Mouse (Mus musculus): ENCODE data around the gene Slc26a3.

Gene Slc26a3

GRCm38 (mm10) chr12:31390571-31390970 is at the start of gene Slc26a3:
Gene Slc26a3, plus strand, starts transcription at chr12:31390871.
- DNase-seq (ENCODE audit: low spot score) = no peak

GRCm38 (mm10) chr12:31350191-31350943 is 40.3 kb upstream of the Slc26a3 start:
- no peak for DNase-seq (ENCODE audit: low spot score)

GRCm38 (mm10) chr12:31350944-31351928 is 39.4 kb upstream of the Slc26a3 start, which contains the start of gene Dld:
Gene Dld, minus strand, starts transcription at chr12:31351453.
- DNase-seq (ENCODE audit: low spot score) = peak; percentile 95

GRCm38 (mm10) chr12:31366428-31366827 is 24.2 kb upstream of the Slc26a3 start:
- DNase-seq (ENCODE audit: low spot score) = no peak

DNA sequence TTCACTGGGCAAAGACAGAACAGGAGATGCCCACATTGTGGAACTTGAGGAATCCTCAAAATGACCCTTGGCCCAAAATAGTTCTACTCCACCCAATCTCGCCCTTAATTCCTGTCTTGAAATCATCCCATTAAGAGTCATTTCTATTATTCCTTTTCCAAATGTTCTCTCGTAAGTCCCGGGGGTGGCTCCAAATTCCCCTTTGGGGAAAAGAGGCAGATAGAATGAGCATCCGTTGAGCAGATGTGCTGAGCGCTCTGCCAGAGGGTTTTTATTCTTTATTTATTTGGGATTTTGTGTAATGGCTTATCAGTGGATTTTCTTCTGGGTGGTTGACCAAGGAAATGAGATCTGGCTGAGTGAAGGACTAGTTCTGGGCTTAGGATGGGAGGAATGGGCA is 22.9 kb upstream of the Slc26a3 start:
- DNase-seq (ENCODE audit: low spot score) = no peak

DNA sequence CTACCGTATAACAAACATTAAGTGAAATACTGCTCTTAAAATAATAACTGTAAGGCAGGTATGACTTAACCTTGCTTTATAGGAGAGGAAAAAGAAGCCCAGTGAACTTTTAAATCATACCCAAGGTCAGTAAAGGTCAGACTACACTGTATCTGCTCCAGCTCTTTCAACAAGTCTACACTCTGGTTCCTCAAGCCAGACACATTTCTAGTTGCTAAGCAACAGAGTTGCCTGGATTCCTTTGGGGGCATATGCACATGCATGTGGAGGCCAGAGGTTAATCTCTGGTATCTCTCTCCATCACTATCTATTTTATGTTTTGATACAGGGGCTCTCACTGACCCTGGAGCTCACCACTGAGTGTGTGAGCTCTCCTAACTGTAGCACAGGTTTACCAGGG is 21.6 kb upstream of the Slc26a3 start:
- no peak for DNase-seq (ENCODE audit: low spot score)

GRCm38 (mm10) chr12:31369656-31370055 is 21.0 kb upstream of the Slc26a3 start:
- DNase-seq (ENCODE audit: low spot score) = no peak

DNA sequence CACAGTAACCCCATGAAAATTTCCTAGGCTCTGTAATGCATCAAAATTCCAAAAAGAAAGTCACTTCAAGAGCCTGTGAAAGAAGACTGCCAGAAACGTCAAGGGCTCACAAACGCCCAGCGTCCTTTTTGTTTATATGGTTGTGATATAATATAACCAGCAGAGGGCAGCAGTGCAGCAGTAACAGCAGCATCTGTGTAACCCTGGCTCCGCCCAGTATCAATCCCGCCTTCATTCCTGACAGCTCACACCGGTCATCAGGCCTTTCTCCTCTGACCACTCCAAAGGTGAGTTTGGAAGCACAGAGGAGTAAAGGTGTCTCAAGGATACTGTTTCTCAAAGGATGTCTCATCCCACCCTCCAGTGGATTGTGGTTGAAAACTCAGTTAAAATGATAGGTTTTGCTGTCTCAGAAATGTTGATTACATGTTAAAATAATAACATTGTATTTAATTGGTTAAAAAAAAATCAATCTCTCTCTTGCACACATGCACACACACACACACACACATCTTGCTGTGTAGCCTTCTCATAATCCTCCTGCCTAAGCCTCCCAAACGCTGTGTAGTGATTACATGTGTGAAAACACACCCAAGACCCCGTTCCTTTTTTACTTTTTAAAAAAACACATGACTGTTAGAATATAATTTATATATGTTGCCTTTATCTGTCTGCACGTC is 15.9 kb upstream of the Slc26a3 start:
- peak; percentile 17 for DNase-seq (ENCODE audit: low spot score)

DNA sequence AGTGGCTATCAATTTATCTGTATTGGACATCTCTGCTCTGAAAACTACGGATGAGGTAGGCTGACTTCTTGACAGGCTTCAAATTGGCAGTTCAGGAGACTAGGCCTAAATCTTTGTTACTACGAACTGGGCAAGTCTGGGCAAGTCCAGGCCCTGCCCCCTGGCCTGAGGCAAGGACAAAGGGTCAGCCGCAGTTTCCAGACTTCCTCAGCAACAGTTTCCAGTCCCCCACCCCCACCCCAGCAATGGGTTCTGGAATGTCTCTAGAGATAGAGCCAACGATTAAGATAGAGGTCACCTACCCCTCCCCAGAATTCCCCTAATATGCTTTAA is 15.4 kb upstream of the Slc26a3 start:
- no peak for DNase-seq (ENCODE audit: low spot score)

GRCm38 (mm10) chr12:31376326-31376950 is 14.2 kb upstream of the Slc26a3 start:
- DNase-seq (ENCODE audit: low spot score) = no peak

- DNase-seq (ENCODE audit: low spot score) = no peak
Observed at GRCm38 (mm10) chr12:31377241-31377640, 13.4 kb upstream of the Slc26a3 start.

- DNase-seq (ENCODE audit: low spot score) = no peak
Observed at GRCm38 (mm10) chr12:31380878-31381277, 9.8 kb upstream of the Slc26a3 start.

- peak; percentile 16 for DNase-seq (ENCODE audit: low spot score)
Observed at GRCm38 (mm10) chr12:31382451-31382850, 8.2 kb upstream of the Slc26a3 start.

DNA sequence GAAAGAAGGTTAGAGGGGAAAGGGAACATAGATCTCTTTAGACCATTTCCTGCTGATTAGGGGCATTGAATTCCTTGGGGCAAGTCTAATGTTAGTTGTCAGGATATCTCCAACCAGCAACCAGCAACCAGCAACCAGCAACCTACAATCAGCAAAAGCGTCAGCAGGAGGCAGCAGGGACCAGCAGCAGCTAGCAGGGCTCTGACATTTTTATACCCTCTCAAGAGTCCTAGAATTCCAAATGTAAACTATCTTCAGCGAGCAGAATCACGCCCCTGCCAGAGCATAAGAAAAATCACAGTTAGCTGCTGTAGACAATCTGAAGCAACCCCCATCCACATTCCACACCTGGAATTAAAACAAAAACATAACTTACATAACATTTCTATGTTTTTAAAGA is 3.4 kb upstream of the Slc26a3 start:
- no peak for DNase-seq (ENCODE audit: low spot score)

DNA sequence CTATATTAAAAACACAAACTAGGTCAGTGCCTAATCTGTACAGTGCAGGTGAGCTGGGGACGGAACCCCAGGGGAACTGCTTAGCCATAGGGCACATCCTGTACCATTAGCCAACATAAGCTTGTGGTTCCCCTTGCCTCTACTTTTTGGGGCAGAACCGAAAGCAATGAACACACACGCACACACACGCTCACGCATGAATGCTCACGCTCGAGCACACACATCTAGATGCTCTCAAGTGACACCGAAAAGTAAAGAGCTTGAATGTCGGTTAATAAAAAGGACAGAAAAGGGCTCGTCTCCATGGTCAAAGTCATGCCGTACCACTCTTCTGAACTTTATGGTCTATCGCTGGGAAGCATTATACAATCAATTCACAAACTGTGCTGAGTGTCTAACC is 1.0 kb downstream of the Slc26a3 start:
- no peak for DNase-seq (ENCODE audit: low spot score)

- DNase-seq (ENCODE audit: low spot score) = no peak
Observed at GRCm38 (mm10) chr12:31395895-31396294, 5.2 kb downstream of the Slc26a3 start.

DNA sequence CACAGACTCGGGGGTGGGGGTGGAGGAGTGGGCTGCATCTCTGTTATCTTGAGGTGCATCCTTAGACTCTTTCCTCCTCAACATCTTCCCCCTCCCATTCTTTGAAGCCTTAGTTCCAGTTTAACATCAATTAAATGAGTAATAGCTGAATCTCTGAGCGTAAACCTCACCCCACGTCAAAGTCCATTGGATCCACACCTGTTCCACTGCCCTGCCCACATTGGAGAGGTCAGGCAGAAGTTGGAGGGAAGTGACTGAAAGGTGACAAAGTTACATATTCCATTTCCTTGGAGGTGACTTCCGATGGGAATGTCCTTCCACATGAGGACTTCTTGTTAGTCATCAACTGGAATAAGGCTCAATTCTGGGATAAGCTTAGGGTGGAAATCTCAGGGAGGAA is 7.0 kb downstream of the Slc26a3 start:
- no peak for DNase-seq (ENCODE audit: low spot score)

- DNase-seq (ENCODE audit: low spot score) = no peak
Observed at GRCm38 (mm10) chr12:31400821-31401220, 10.2 kb downstream of the Slc26a3 start.

GRCm38 (mm10) chr12:31401930-31402329 is 11.3 kb downstream of the Slc26a3 start:
- DNase-seq (ENCODE audit: low spot score) = no peak

DNA sequence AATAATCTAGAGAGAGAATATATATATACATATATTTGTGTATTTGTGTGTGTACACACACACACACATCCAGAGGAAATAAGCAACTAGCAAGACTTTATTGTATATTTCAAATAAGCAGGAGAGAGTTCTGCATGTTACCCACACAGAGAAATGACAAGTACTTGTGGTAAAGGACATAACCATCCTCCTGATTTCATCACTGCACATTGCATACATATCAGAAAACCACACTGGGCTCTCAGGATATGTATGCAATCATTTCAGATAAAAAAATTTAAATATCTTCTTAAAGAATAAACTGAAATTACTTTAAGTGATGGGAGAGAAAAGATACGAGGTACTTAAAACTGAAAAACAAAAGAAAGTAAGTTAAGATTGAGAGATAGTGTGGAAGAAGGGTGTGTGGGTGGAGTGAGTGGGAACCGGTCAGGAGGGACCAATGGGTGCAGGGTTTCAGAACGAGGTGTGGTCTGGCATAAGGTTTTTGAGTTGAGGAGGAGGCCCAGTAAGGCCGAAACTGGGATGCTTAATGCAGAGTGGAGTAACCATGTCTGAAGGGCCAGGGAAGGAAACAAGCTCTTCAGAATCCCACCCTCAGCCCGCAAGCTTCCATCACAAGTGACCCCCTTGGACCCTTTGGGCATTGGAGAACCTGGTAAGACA is 14.0 kb downstream of the Slc26a3 start:
- DNase-seq (ENCODE audit: low spot score) = no peak

DNA sequence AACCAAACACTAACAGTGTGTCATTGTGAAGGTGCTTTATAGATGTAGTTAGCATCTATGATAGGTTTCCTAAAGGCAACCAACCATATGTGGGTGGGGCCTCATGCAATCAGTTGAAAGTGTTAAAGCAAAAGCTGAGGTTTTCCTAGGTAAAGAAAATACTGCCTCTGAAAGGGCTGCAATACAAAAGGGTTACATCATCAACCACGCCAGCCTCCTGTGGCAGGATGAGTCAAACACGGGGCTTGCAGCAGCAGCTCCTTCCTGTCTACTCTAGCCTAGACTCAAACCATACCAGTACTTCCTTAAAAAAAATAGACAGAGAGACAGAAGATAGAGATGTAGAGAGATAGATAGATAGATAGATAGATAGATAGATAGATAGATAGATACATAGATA is 25.3 kb downstream of the Slc26a3 start:
- no peak for DNase-seq (ENCODE audit: low spot score)

Data from ovary, adult 18-20 months (tissue).